In the genomic region with DNA sequence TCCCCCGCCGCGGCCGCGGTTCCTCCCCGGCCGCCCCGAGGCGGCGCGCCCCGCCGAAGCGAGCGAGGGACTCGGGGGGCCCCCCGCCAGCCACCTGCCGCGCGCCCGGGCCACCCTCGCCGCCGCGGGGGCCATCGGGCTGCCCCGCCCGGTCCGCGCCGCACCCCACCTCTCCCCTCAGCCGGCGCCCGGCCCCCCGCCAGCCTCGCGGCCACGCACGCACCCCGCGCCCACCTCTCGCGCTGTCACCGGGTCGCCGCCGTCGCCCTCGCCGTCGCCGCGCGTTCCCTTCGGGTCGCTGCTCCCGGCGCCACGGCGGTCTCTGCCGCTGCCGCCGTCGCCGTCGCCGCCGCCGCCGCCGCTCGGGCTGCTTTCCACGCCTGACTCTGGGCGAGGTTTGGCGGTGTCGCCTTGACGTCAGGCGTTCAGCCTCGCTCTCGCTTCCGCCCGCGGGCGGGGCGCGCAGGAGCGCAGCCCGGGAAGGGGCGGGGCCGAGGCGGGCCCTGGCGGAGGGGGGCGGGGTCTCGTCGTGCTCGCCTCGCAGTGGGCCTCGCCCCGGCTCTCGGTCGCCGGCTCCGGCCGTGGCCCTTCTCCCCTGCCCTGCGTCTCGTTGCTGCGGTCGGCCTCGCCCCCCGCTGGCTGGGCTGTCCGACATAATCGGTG, we compare ENCODE assay signal across 8 mouse cellular contexts. TPM values are rescaled to one million over a fixed set of nuclear protein-coding genes. Genes with fewer than 3 reads are reported as not detected.
DNase-seq lines count a peak whose midpoint lies in the region; ATAC-seq and TF ChIP-seq lines count a peak whose summit lies in the region.

A gene (minus strand): TSS at position 439 of the 663 bp plus-strand sequence.

- WGBS in heart, embryonic 11.5 days (ENCODE audit: insufficient replicate concordance) = under 1% methylated on average over 74 of the region's 112 CpGs
- under 1% methylated on average over 61 of the region's 112 CpGs for WGBS in kidney, embryonic 16.5 days
- 1% methylated on average over 73 of the region's 112 CpGs for WGBS in liver, adult 2 months

- H3ac ChIP-seq in myocyte (ENCODE audit: control insufficient read depth, insufficient read length) = peak within 1 kb of the TSS; percentile 95

- peaks cover 15% of the 10 kb centered on the region for H3K4me1 ChIP-seq in heart, embryonic 11.5 days (ENCODE audit: control insufficient read depth, insufficient read depth, low read length)
- peaks cover 23% of the 10 kb centered on the region for H3K4me1 ChIP-seq in kidney, embryonic 16.5 days (ENCODE audit: insufficient read depth, low read length)
- H3K4me1 ChIP-seq in liver, adult 2 months (ENCODE audit: control insufficient read depth, insufficient read depth, low read length) = peaks cover 4% of the 10 kb centered on the region; the same call in 1 of the 2 replicates

- ATAC-seq in erythroblast, adult 5-6 weeks (replicated peaks; ENCODE audit: low FRiP score, poor library complexity, severe bottlenecking) = peak; percentile 96
- peak; percentile 96 for ATAC-seq in heart, embryonic 11.5 days (replicated peaks; ENCODE audit: insufficient number of reproducible peaks, low FRiP score, low TSS enrichment)
- peak; percentile 96 for ATAC-seq in kidney, embryonic 16.5 days (ENCODE audit: low FRiP score, low TSS enrichment)

- no peak for TF ChIP-seq CTCF in liver, adult 2 months (IDR thresholded peaks at IDR 0.05; ENCODE audit: low read depth, low read length)

- peaks cover 19% of the 10 kb centered on the region for H3K79me2 ChIP-seq in liver, adult 2 months (ENCODE audit: control insufficient read depth, insufficient read depth, low read length)
- H3K79me2 ChIP-seq in myocyte (ENCODE audit: control insufficient read depth, insufficient read depth) = peaks cover 45% of the 10 kb centered on the region

- peak within 1 kb of the TSS; percentile 76 for H3K4me2 ChIP-seq in heart, embryonic 11.5 days
- H3K4me2 ChIP-seq in kidney, embryonic 16.5 days (replicated peaks; ENCODE audit: low read depth, low read length) = peak within 1 kb of the TSS; percentile 76
- H3K4me2 ChIP-seq in myocyte (ENCODE audit: low read depth) = peak within 1 kb of the TSS; percentile 95

- peak; percentile 99 for DNase-seq in B cell, adult 2 months
- peak; percentile 96 for DNase-seq in brain, adult 2 months (ENCODE audit: low read depth, low spot score)
- DNase-seq in liver, adult 2 months (ENCODE audit: extremely low read depth, low read depth, low spot score) = peak; percentile 59
- DNase-seq in splenic B cell, adult 2 months (ENCODE audit: low read depth, low spot score) = peak; percentile 97

- H3K9ac ChIP-seq in heart, embryonic 11.5 days (ENCODE audit: low read depth, low read length) = peak within 1 kb of the TSS; percentile 97
- peak within 1 kb of the TSS; percentile 97 for H3K9ac ChIP-seq in kidney, embryonic 16.5 days (replicated peaks; ENCODE audit: low read length)
- peak within 1 kb of the TSS; percentile 100 for H3K9ac ChIP-seq in liver, adult 2 months (ENCODE audit: low read depth, low read length)

- H3K4me3 ChIP-seq in heart, embryonic 11.5 days (ENCODE audit: low read depth, low read length) = peak within 1 kb of the TSS; percentile 91
- H3K4me3 ChIP-seq in kidney, embryonic 16.5 days (ENCODE audit: low read length) = peak within 1 kb of the TSS; percentile 93
- peak within 1 kb of the TSS; percentile 96 for H3K4me3 ChIP-seq in liver, adult 2 months (ENCODE audit: insufficient read depth, low read depth, low read length)
- peak within 1 kb of the TSS; percentile 67 for H3K4me3 ChIP-seq in myocyte

- no peaks in the 10 kb centered on the region for H3K36me3 ChIP-seq in heart, embryonic 11.5 days (ENCODE audit: control insufficient read depth, insufficient read depth, low read length)
- no peaks in the 10 kb centered on the region for H3K36me3 ChIP-seq in kidney, embryonic 16.5 days (ENCODE audit: insufficient read depth, low read length)
- no peaks in the 10 kb centered on the region for H3K36me3 ChIP-seq in liver, adult 2 months (ENCODE audit: control insufficient read depth, insufficient read depth, low read length)
- no peaks in the 10 kb centered on the region for H3K36me3 ChIP-seq in myocyte (ENCODE audit: control insufficient read depth, insufficient read depth)
- H3K36me3 ChIP-seq in splenic B cell, adult 2 months (ENCODE audit: control insufficient read depth, insufficient read depth, low read length, poor library complexity, severe bottlenecking) = no peaks in the 10 kb centered on the region

- no peaks in the 10 kb centered on the region for H3K27me3 ChIP-seq in heart, embryonic 11.5 days (ENCODE audit: control insufficient read depth, insufficient read depth, low read length)
- no peaks in the 10 kb centered on the region for H3K27me3 ChIP-seq in kidney, embryonic 16.5 days (ENCODE audit: insufficient read depth, low read length)
- no peaks in the 10 kb centered on the region for H3K27me3 ChIP-seq in liver, adult 2 months (ENCODE audit: control insufficient read depth, insufficient read depth, low read length)
- H3K27me3 ChIP-seq in myocyte (ENCODE audit: control insufficient read depth, insufficient read depth, insufficient read length) = no peaks in the 10 kb centered on the region
- no peaks in the 10 kb centered on the region for H3K27me3 ChIP-seq in splenic B cell, adult 2 months (ENCODE audit: control insufficient read depth, insufficient read depth, low read length, poor library complexity, severe bottlenecking)

- H3K27ac ChIP-seq in heart, embryonic 11.5 days (ENCODE audit: low read depth, low read length) = peak within 1 kb of the TSS; percentile 98
- H3K27ac ChIP-seq in kidney, embryonic 16.5 days (ENCODE audit: low read length) = peak within 1 kb of the TSS; percentile 97
- peak within 1 kb of the TSS; percentile 86 for H3K27ac ChIP-seq in liver, adult 2 months (replicated peaks; ENCODE audit: insufficient read depth, low read depth, low read length)

- H3K9me3 ChIP-seq in heart, embryonic 11.5 days (replicated peaks; ENCODE audit: control insufficient read depth, low read length) = no peaks in the 10 kb centered on the region
- H3K9me3 ChIP-seq in kidney, embryonic 16.5 days (ENCODE audit: low read length) = no peaks in the 10 kb centered on the region

- peak; percentile 86 for TF ChIP-seq POLR2A in liver, adult 2 months (IDR thresholded peaks at IDR 0.05; ENCODE audit: extremely low read depth, insufficient read depth, low read length)
- TF ChIP-seq POLR2A in myocyte (IDR thresholded peaks at IDR 0.05; ENCODE audit: insufficient read length, low read depth) = peak; percentile 92

TF ChIP-seq in myocyte, 11 proteins besides CTCF, POLR2A, EP300 and RAD21:
- TF ChIP-seq MYOD1 (IDR thresholded peaks at IDR 0.05; ENCODE audit: control insufficient read depth in 1 of 3, insufficient read length in 2 of 3, low read depth in 2 of 3) = peak in 1 of 3 experiments; percentile 48
- peak; percentile 87 for TF ChIP-seq POLR2AphosphoS2 (IDR thresholded peaks at IDR 0.05; ENCODE audit: insufficient read length, low read depth)
- TF ChIP-seq TCF12 (IDR thresholded peaks at IDR 0.05; ENCODE audit: insufficient read depth, poor library complexity, severe bottlenecking) = no peak
- TF ChIP-seq TCF3 (IDR thresholded peaks at IDR 0.05; ENCODE audit: insufficient read length, low read depth) = peak; percentile 5
- no peak for TF ChIP-seq USF1 (IDR thresholded peaks at IDR 0.05; ENCODE audit: low read depth)
- peak; percentile 36 for TF ChIP-seq SRF (IDR thresholded peaks at IDR 0.05; ENCODE audit: control insufficient read depth, insufficient read length, low read depth)
- peak in 2 of 3 experiments; percentile 9 to 17 for TF ChIP-seq MYOG (IDR thresholded peaks at IDR 0.05; ENCODE audit: control insufficient read depth in 1 of 3, insufficient read depth in 1 of 3, insufficient read length in 2 of 3, low read depth in 2 of 3)
- peak; percentile 19 for TF ChIP-seq E2F4 (IDR thresholded peaks at IDR 0.05; ENCODE audit: insufficient read depth)
- TF ChIP-seq CEBPB (IDR thresholded peaks at IDR 0.05; ENCODE audit: insufficient read depth, poor library complexity, severe bottlenecking) = no peak
- TF ChIP-seq MAX (IDR thresholded peaks at IDR 0.05; ENCODE audit: low read depth) = no peak

RNA-seq across cellular contexts. Expression of the gene that starts here (rescaled TPM):
- total RNA-seq in erythroblast, adult 5-6 weeks (2015; ENCODE audit: low replicate concordance) = 117 and 134 TPM in 2 replicates
- total RNA-seq in erythroblast, adult 5-6 weeks (2017; ENCODE audit: low replicate concordance) = 33.7 and 51.7 TPM in 2 replicates
- polyA plus RNA-seq in heart, embryonic 11.5 days (2014; fragmentation: Nextera tagmentation; extraction: Ambion mirVana) = 137 and 155 TPM in 2 replicates
- polyA plus RNA-seq in kidney, embryonic 16.5 days (2015; fragmentation: Nextera tagmentation; extraction: Ambion mirVana) = 166 and 185 TPM in 2 replicates
- total RNA-seq in liver, adult 2 months (2014; rRNA removed) = 44.6 and 47.7 TPM in 2 replicates
- polyA plus RNA-seq in liver, adult 2 months (2012; rRNA removed) = 12.5 and 14.5 TPM in 2 replicates
- 62.3 TPM for polyA plus RNA-seq in myocyte (2012; fragmentation: generic; extraction: Trizol)

Comparison
In these comparisons a context has a peak if more than half of its experiments do, and no peak if none do; other contexts are left out.
1. Peak in every context shown above with its lines: DNase-seq, ATAC-seq, H3K4me3 ChIP-seq and H3K27ac ChIP-seq.